Mouse (Mus musculus): Measurements from ENCODE around the gene Sirt4. TPM values are rescaled to one million over a fixed set of nuclear protein-coding genes. Genes with fewer than 3 reads are reported as not detected.

Sirt4 gene
- polyA plus RNA-seq (2012; rRNA removed): 83.0 and 85.9 TPM in 2 replicates

GRCm38 (mm10) chr5:115483947-115484920 lies at the start of gene Sirt4:
Gene Sirt4 (minus strand): TSS chr5:115484725.

DNA sequence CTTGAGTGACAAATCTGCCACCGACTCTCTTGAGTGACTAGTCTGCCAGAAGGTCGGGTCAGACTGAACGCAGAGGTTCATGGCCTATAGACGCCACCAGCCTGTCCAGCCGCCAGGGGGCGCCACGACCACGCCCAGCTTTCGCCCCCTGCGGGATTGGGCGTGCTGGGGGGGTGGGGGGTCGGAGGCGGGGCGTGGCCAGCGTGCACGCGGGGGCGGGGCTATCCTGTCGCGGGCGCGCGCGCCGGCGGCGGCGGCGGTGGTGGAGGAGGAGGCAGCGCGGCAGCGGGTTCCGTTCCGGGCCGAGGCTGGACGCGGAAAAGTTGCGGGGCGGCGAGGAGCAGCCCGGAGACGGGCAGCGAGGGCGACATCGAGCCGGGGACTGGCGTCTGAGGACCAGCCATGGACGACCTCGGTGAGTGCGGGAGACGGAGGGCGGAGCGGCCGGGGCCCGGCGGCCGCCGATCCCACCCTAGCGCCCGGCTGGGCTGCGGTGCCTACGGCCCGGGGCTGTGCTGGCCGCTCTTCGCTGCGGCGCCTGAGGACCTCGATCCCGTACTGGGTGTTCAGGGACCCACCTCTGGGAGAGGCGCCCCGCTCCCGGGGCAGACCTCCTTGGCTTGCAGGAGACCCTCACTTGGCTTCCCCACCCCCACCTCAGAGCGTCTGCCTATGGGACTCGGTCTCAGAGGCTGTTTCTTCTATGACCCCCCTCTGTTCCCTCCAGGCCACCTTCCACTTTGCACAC lies 22.1 kb upstream of the Sirt4 start, which contains the start of gene Pxn:
Gene Pxn, plus strand, starts transcription at position 223 of the 748 bp plus-strand sequence.

DNA sequence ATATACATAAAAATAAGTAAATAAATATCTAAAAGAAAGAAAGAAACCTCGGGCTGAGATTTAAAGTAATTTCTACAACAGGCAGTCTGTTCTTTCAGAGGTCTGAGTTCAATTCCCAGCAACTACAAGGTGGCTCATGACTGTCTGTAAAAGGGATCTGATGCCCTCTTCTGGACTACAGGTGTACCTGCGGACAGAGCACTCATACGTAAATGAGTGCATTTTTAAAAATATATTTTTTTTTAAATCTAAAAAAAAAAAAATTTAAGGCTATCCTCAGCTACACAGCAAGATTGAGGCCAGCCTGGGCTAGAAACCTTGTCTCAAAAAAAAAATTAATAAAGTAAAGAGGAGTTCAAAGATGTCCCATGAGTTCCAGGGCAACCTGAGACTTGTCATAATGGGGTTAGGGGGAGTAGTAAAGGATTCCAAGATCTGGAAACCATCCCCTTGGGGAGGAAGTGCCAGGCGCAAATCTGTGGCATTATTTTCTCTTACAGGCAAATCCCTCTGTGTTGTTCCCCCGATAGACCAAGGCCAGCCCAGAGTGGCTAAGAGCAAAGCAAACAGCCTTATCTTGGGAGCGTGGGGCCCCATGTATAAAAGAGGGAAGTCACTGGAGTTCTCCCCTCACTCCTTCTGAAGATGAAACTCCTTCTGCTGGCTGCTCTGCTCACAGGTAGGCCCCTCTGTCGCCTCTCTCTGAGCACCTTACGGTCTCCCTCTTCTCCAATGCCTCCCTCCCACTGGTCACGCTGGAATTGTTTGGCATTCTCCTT lies 18.7 kb downstream of the Sirt4 start, which contains the start of gene Pla2g1b:
Gene Pla2g1b, plus strand, starts transcription at position 621 of the 779 bp plus-strand sequence.

DNA sequence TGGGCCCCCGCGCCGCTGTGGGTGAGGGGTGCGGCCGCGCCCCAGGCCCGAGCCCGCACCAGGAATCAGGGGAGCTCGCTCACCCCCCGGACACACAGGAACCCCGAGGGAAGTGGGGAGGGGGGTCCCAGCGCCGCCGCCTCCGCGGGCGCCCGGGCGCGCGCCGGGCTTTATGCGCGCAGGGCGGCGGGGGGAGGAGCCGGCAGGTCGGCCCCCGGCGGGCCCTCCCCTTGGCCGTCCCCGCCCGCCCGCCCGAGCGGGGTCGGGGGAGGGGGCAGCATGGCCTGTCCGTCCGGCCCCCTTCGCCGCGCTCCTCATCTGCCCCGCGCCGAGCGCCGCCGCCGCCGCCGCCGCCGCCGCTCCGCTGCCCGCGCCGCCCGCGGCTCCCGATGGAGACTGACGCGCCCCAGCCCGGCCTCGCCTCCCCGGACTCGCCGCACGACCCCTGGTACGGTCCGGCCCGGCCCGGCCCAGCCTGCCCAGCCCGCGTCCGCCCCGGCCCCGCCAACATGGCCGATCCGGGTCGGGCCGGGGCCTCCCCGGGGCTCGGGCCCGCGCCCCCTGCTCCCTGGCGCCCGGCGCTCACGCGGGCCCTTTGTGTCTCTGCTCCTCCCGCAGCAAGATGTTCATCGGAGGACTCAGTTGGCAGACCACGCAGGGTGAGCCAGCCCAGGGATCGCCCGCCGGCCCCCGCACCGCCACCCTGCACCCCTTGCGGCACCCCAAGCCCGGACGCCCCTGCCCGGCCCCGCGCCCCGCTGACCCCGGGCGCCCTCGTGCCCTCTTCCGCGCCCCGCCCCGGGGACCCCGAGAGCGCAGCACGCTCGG lies 55.0 kb downstream of the Sirt4 start, which contains the start of gene Msi1:
Gene Msi1, plus strand, starts transcription at position 241 of the 828 bp plus-strand sequence.

Other genes with a start within 250 kb of the Sirt4 start
- gene Pop5, start 248.9 kb downstream of the Sirt4 start, polyA plus RNA-seq (2012; rRNA removed): 62.9 and 64.4 TPM in 2 replicates
- gene Rnf10, start 211.8 kb downstream of the Sirt4 start, polyA plus RNA-seq (2012; rRNA removed): 171 and 186 TPM in 2 replicates
- 21.0 and 23.5 TPM in 2 replicates for gene Coq5, start 205.1 kb downstream of the Sirt4 start, polyA plus RNA-seq (2012; rRNA removed)
- 921 and 931 TPM in 2 replicates for gene Dynll1, start 183.7 kb downstream of the Sirt4 start, polyA plus RNA-seq (2012; rRNA removed)
- 77.3 and 91.8 TPM in 2 replicates for gene Srsf9, start 157.5 kb downstream of the Sirt4 start, polyA plus RNA-seq (2012; rRNA removed)
- 29.5 and 32.5 TPM in 2 replicates for gene Gatc, start 143.5 kb downstream of the Sirt4 start, polyA plus RNA-seq (2012; rRNA removed)
- gene Triap1, start 143.5 kb downstream of the Sirt4 start, polyA plus RNA-seq (2012; rRNA removed): 35.5 and 37.2 TPM in 2 replicates
- gene Cox6a1, start 135.7 kb downstream of the Sirt4 start, polyA plus RNA-seq (2012; rRNA removed): 1,710 and 1,793 TPM in 2 replicates
- gene Msi1, start 55.1 kb downstream of the Sirt4 start, polyA plus RNA-seq (2012; rRNA removed): 92.7 and 109 TPM in 2 replicates
- not detected in 2 replicates for gene Pla2g1b, start 18.5 kb downstream of the Sirt4 start, polyA plus RNA-seq (2012; rRNA removed)
- gene Pxn, start 22.0 kb upstream of the Sirt4 start, polyA plus RNA-seq (2012; rRNA removed): 36.4 and 36.6 TPM in 2 replicates
- 1,856 and 1,929 TPM in 2 replicates for gene Rplp0, start 74.7 kb upstream of the Sirt4 start, polyA plus RNA-seq (2012; rRNA removed)
- 36.1 and 41.9 TPM in 2 replicates for gene Gcn1l1, start 80.5 kb upstream of the Sirt4 start, polyA plus RNA-seq (2012; rRNA removed)
- gene Rab35, start 147.2 kb upstream of the Sirt4 start, polyA plus RNA-seq (2012; rRNA removed): 100 and 107 TPM in 2 replicates
- gene Bicdl1, start 246.9 kb upstream of the Sirt4 start, polyA plus RNA-seq (2012; rRNA removed): 213 and 217 TPM in 2 replicates